Mouse (Mus musculus): ENCODE data around the gene 2410141K09Rik. TPM values are rescaled to one million over a fixed set of nuclear protein-coding genes. Genes with fewer than 3 reads are reported as not detected.
"Not testable (repeated sequence)": the region's sequence is repeated elsewhere in the genome, so short reads cannot be mapped to it uniquely, and the experiment has no call there.

The 2410141K09Rik gene
- not detected in 2 replicates for polyA plus RNA-seq (2016; fragmentation: Nextera tagmentation; extraction: Ambion mirVana)

GRCm38 (mm10) chr13:66441018-66441417, at the start of gene 2410141K09Rik:
Gene 2410141K09Rik, minus strand, starts transcription at chr13:66441118.
- not testable (repeated sequence) for H3K4me3 ChIP-seq; DNase-seq (ENCODE audit: low spot score); H3K36me3 ChIP-seq; H3K9me3 ChIP-seq; H3K27ac ChIP-seq; H3K4me1 ChIP-seq (replicated peaks); H3K27me3 ChIP-seq (ENCODE audit: insufficient read depth, poor library complexity, severe bottlenecking)
- WGBS, result no CpG with 5 or more reads among the region's 6 CpGs

DNA sequence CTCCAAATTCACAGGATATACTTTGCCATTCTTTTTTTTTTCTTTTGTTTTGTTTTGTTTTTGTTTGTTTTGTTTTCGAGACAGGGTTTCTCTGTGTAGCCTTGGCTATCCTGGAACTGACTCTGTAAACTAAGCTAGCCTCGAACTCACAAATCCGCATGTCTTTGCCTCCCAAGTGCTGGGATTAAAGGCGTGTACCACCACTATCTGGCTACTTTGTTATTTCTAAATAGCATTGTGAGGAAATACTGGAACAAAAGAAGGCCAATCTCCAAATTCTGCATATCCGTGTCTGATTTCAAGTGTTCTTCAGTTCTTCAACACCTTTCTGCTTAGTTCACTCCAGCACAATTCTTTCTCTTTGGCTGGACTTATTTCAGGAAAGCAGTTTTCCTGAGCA, 14.1 kb downstream of the 2410141K09Rik start:
- WGBS, result 0% methylated on average over 1 of the region's 5 CpGs
- not testable (repeated sequence) for H3K4me3 ChIP-seq; DNase-seq (ENCODE audit: low spot score); H3K9me3 ChIP-seq; H3K27me3 ChIP-seq (ENCODE audit: insufficient read depth, poor library complexity, severe bottlenecking); H3K36me3 ChIP-seq; H3K4me1 ChIP-seq (replicated peaks); H3K27ac ChIP-seq

- H3K27me3 ChIP-seq (ENCODE audit: insufficient read depth, poor library complexity, severe bottlenecking); H3K9me3 ChIP-seq; H3K4me3 ChIP-seq; H3K4me1 ChIP-seq (replicated peaks); H3K36me3 ChIP-seq; H3K27ac ChIP-seq; DNase-seq (ENCODE audit: low spot score): not testable (repeated sequence)
- no CpG with 5 or more reads among the region's 2 CpGs for WGBS
Observed at GRCm38 (mm10) chr13:66414962-66415361, 26.0 kb downstream of the 2410141K09Rik start.

Other genes starting within 250 kb of the 2410141K09Rik start
- not detected in 2 replicates for gene Gm10772, start 213.5 kb downstream of the 2410141K09Rik start, polyA plus RNA-seq (2016; fragmentation: Nextera tagmentation; extraction: Ambion mirVana)